Mouse (Mus musculus) kidney, adult 2 months (tissue): ENCODE data around the gene Shank3. TPM values are rescaled to one million over a fixed set of nuclear protein-coding genes. Genes with fewer than 3 reads are reported as not detected.

ENCODE experiments used
- DNase-seq: peaks from one replicate; pipeline ENCODE4 v3.0.0; 2021
- H3K27ac ChIP-seq: fragments of 200-500 bp; 2 replicates; pipeline ENCODE4 v1.5.1; 2012; ENCODE audit warnings: low read depth, low read length, control low read depth, inconsistent platforms; ENCODE audit not compliant: insufficient read depth
- H3K27me3 ChIP-seq: fragments of 200-500 bp; replicated peaks from 2 replicates; pipeline ENCODE4 v1.6.1; 2012; ENCODE audit warnings: mild to moderate bottlenecking, moderate library complexity, low read length, inconsistent platforms; ENCODE audit not compliant: control insufficient read depth, insufficient read depth
- H3K36me3 ChIP-seq: fragments of 200-500 bp; 2 replicates; pipeline ENCODE4 v1.6.1; 2012; ENCODE audit warnings: mild to moderate bottlenecking, moderate library complexity, low read length, inconsistent platforms; ENCODE audit not compliant: control insufficient read depth, insufficient read depth
- H3K4me1 ChIP-seq: fragments of 200-500 bp; 2 replicates; pipeline ENCODE4 v1.6.1; 2011; ENCODE audit warnings: low read length; ENCODE audit not compliant: control insufficient read depth, insufficient read depth
- H3K4me3 ChIP-seq: fragments of 200-500 bp; 2 replicates; pipeline ENCODE4 v1.5.1; 2011; ENCODE audit warnings: mild to moderate bottlenecking, low read depth, low read length, control low read depth; ENCODE audit not compliant: insufficient read depth
- CTCF ChIP-seq: fragments of 200-500 bp; conservative IDR thresholded peaks from 2 replicates; pipeline ENCODE4 v1.5.1; 2011; ENCODE audit warnings: low read depth, mild to moderate bottlenecking, control low read depth, low read length, moderate library complexity, mixed read lengths; ENCODE audit not compliant: insufficient read depth, insufficient read length
- POLR2A ChIP-seq: fragments of 200-500 bp; IDR thresholded peaks from one replicate; pipeline ENCODE4 v1.6.1; 2011; ENCODE audit warnings: low read depth, low read length, control low read depth
- WGBS: fragments of 180-500 bp; shearing (Covaris S2); methylation state at CpG from one replicate; pipeline ENCODE4 v1.1.7; 2018; 5-methylcytosine and 5-hydroxymethylcytosine counted together
- polyA plus RNA-seq: library from polyadenylated mRNA; depleted of rRNA; stranded (reverse); fragments of >200 nt; gene quantifications from 2 replicates; pipeline ENCODE4 v1.2.3, GENCODE M21; 2012

Gene Shank3
- polyA plus RNA-seq, 1 experiment: 18.0 TPM

DNA sequence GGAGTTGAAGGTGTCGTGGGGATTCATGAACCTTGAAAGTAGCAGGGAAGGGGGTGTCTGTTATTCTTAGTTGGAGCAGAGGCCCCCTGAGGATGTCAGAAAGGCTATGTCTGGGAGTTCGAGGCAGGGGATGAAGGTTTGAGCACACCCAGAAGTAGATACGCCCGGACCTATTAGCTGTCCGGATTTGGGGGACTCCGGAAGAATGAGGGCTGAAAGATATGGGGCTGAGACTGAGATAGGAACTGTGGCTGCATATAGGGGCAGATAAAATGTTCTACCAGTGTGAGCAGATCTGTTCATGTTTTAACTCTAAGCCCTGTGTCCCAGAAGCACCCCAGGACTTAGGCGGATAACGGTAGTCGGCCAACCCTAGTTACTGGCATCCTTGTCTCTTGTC, 5.4 kb downstream of the Shank3 start:
- H3K36me3 ChIP-seq: no peaks in the 10 kb centered on the region
- no peak overlapping the region for H3K4me3 ChIP-seq
- no peak overlapping the region for H3K27ac ChIP-seq
- no peaks in the 10 kb centered on the region for H3K4me1 ChIP-seq
- no peaks in the 10 kb centered on the region for H3K27me3 ChIP-seq
- no peak for TF ChIP-seq CTCF
- TF ChIP-seq POLR2A: no peak
- DNase-seq: no peak
- WGBS: 90% methylated on average over 9 of the region's 9 CpGs

DNA sequence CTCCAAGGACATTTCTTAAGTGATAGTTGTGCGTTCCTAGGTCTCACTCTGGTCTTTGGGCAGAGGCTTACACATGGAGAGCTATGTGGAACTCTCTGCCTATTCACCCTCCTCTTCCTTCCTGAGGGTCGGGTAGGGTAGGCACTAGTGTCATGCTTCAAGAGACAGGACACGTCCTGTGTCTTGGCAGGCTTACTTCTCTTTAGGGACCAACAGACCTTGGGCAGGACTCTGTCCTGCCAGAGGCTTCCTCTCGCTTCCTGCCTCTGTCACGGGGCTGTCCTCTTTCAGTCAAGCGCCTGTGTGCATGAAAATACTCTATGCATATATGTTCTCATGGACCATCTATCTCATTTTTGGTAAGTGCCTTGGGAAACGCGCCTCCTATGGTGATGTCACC, 8.3 kb downstream of the Shank3 start:
- WGBS: 68% methylated on average over 8 of the region's 8 CpGs
- H3K36me3 ChIP-seq: no peaks in the 10 kb centered on the region
- H3K4me3 ChIP-seq: no peak overlapping the region
- DNase-seq: peak; percentile 61
- TF ChIP-seq CTCF (no peak), POLR2A (no peak)
- no peaks in the 10 kb centered on the region for H3K27me3 ChIP-seq
- H3K4me1 ChIP-seq: no peaks in the 10 kb centered on the region
- no peak overlapping the region for H3K27ac ChIP-seq

DNA sequence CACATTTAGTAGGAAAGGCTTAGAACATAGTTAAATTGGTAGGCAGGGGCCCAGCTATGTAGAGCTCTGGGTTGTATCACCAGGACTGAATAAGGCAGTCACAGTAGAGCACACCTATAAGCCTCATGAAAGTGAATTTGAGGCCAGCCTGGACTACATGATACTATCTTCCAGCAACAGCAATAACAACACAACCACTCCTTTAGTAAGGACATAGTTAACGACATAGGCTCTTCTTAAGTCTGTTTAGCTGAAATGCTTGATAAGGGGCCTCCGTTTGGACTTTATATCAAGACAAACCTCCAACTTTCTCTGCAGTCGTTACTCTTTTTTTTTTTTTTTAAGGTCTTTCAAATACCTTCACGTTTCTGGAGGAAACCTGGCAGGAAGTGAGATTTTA, 13.3 kb downstream of the Shank3 start:
- 76% methylated on average over 4 of the region's 4 CpGs for WGBS
- TF ChIP-seq POLR2A (no peak), CTCF (no peak)

DNA sequence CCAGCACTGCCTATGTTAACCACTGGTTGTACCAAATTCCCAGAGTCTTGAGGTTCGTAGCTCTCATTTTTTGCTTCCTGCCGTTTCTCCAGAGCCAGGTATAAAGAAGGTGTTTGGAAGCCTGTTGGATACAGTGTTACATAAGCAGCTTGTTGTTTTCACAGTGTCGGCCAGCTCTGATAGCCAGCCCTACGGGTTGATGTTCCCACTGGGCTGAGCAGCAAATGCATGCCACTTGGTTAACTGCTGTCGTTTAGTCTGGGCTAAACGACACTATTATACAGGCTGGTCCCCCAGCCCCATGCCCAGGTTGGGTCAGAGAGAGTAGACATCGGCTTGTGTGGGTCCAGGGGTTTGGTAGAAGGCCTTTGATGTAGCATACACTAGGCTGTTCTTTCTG, 22.5 kb downstream of the Shank3 start:
- Histone ChIP-seq H3K27ac (no peak overlapping the region), H3K4me1 (no peaks in the 10 kb centered on the region), H3K4me3 (no peak overlapping the region), H3K27me3 (no peaks in the 10 kb centered on the region), H3K36me3 (no peaks in the 10 kb centered on the region)
- 56% methylated on average over 7 of the region's 7 CpGs for WGBS
- no peak for DNase-seq
- TF ChIP-seq POLR2A: no peak
- TF ChIP-seq CTCF: no peak

More for the DNA sequence above, 13.3 kb downstream of the Shank3 start:
- Histone ChIP-seq H3K4me1 (no peaks in the 10 kb centered on the region), H3K27me3 (no peaks in the 10 kb centered on the region), H3K27ac (no peak overlapping the region), H3K36me3 (no peaks in the 10 kb centered on the region), H3K4me3 (no peak overlapping the region)
- DNase-seq: no peak

DNA sequence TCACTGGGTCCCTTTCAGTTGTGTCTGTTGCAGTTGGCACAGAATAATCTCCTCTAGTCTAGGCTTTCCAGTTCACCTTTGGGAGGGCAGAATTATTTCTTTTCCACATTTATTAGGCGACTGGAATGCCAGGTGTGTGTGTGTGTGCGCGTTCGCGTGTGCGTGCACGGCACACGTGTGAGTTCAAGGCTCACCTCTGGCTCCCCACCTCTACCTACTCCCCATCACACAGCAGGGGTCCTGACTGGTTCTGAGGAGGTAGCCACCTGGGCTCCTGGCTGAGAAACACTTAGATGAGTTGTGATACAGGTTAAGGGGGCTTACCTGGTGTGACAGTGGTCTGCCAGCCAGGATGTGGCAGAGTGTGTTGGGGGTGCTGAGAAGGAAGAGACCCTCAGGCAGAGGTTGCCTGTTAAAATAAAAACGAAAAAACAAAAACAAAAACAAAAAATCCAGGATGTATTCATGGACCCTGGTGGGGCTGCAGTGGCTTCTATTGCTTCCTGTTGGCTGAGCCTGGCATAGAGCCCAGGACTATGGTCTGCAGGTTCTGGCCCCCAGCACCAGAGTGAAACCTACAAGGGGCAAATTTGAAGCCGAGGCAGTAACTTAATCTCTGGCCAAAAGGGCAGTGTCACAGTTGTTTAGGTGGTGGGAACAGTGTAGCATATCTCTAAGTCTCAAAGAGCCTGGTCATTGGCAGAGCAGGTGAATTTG, 23.3 kb downstream of the Shank3 start:
- DNase-seq: peak; percentile 30
- TF ChIP-seq CTCF: no peak
- TF ChIP-seq POLR2A: no peak
- Histone ChIP-seq H3K36me3 (no peaks in the 10 kb centered on the region), H3K27me3 (no peaks in the 10 kb centered on the region), H3K27ac (no peak overlapping the region), H3K4me3 (no peak overlapping the region), H3K4me1 (no peaks in the 10 kb centered on the region)
- 77% methylated on average over 10 of the region's 10 CpGs for WGBS

DNA sequence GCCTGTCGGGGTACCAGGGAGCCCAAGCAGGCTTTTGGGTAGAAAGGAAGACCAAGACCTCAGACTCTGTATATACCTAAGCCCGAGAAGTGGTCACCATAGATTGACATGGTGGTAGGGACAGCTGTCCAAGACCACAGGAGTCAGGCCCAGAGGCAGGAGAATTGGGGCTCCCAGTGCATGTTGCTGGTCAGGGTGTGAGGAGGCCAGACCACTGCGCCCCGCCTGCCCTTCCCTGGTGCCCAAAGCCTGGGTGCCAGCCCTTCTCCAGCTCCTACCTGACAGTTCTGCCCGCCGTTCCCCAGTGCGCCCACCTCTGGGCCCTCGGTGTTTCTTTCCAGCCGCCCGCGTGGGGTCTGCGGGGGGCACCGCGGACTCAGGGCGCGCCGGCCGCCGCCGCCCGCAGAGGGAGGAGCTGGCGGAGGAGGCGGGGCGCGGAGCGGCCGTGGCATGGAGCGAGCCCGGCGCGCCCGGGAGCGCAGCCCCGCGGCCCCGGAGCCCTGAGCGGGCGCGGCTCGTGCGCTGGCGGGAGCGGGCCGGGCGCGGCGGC, 23.9 kb downstream of the Shank3 start:
- no peak for DNase-seq
- no peaks in the 10 kb centered on the region for H3K4me1 ChIP-seq
- H3K27me3 ChIP-seq: no peaks in the 10 kb centered on the region
- 35% methylated on average over 46 of the region's 47 CpGs for WGBS
- no peak overlapping the region for H3K27ac ChIP-seq
- H3K36me3 ChIP-seq: no peaks in the 10 kb centered on the region
- TF ChIP-seq POLR2A (no peak), CTCF (no peak)
- no peak overlapping the region for H3K4me3 ChIP-seq

DNA sequence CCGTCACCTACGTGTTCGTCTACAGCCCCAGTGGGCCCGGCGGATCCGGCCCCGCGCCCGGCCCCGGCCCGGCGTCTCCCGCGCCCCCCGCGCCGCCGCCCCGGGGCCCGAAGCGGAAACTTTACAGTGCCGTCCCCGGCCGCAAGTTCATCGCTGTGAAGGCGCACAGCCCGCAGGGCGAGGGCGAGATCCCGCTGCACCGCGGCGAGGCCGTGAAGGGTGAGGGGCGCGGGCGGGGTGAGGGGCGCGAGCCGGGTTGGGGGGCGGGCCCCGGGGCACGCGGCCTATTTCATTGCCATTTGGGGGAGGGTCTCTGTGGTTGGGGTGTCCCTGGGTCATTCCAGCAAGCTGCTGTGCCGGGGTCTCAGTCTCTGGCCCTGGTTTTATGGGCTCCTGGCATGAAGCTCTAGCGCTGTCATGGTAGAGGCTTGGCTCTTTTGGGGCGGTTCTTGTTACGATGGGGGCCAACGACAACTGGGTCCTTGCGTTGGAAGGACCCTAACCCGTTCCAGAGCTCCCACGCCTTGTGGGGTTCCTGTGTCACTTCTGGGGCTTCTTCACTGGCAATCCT, 24.7 kb downstream of the Shank3 start:
- 36% methylated on average over 52 of the region's 52 CpGs for WGBS
- no peak for TF ChIP-seq CTCF
- TF ChIP-seq POLR2A: no peak
- no peak for DNase-seq
- H3K36me3 ChIP-seq: no peaks in the 10 kb centered on the region
- H3K4me3 ChIP-seq: no peak overlapping the region
- no peaks in the 10 kb centered on the region for H3K4me1 ChIP-seq
- no peak overlapping the region for H3K27ac ChIP-seq
- H3K27me3 ChIP-seq: no peaks in the 10 kb centered on the region
